Mouse (Mus musculus): Measurements from ENCODE around the gene Prelid1.

DNA sequence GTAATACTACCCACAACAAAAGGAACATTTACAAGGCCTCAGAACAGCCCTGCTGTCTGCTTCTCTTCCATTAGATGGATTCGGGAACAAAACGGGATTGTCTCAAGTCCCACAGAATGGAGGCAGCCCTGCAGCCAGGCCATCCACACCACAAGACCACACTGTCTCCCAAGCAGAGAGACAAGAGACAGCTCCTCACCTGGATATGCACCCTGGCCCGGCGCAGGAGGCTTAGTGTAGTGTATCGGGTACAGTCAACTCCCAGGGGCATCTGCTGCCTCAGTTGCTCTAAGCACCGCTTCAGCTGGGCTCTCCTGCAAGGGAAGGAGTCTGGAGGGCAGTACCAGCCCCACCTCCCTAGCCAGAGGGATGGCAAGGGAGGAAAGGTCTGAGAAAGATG is 7.9 kb downstream of the Prelid1 start:
- TF ChIP-seq CTCF (IDR thresholded peaks at IDR 0.05; ENCODE audit: low read depth) = no peak
- no peak for TF ChIP-seq EP300 (IDR thresholded peaks at IDR 0.05; ENCODE audit: low read depth)
